Mouse (Mus musculus) mesoderm, embryonic 11.5 days (tissue): Measurements from ENCODE around the gene Lactb.
"Not testable (repeated sequence)": the region's sequence is repeated elsewhere in the genome, so short reads cannot be mapped to it uniquely, and the experiment has no call there.

Experiments used
- DNase-seq: peaks from one replicate; pipeline ENCODE4 v3.0.0-alpha.2; 2012; ENCODE audit warnings: low read depth, low spot score

Gene Lactb

GRCm38 (mm10) chr9:66920488-66921279, 54.6 kb downstream of the Lactb start:
- peak; percentile 28 for DNase-seq

DNA sequence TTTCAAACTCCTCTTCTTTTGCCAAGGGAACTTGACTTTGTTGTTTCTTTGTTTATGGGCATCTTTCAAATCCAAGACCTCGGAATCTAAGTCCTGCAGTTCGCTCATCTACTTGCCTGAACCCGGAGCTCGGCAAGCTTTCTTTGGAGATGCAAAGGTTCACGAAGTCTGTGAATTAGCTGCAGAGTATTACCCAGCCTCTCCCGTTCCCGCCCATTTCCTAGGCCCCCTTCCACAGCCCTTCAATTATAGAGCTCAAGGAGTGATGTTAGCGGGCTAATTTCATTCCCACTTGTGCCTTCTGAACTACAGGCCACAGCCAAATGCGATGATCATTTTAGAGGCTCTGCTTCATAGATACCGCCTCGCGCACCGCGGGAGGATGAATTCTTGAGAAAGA, 55.3 kb downstream of the Lactb start:
- DNase-seq = no peak

GRCm38 (mm10) chr9:66919382-66919971, 55.8 kb downstream of the Lactb start, which contains the start of gene Rab8b:
Gene Rab8b (minus strand): TSS chr9:66919687.
- peak; percentile 96 for DNase-seq

GRCm38 (mm10) chr9:66918672-66919330, 56.5 kb downstream of the Lactb start:
- DNase-seq = no peak

GRCm38 (mm10) chr9:66917892-66918255, 57.4 kb downstream of the Lactb start:
- DNase-seq = no peak

DNA sequence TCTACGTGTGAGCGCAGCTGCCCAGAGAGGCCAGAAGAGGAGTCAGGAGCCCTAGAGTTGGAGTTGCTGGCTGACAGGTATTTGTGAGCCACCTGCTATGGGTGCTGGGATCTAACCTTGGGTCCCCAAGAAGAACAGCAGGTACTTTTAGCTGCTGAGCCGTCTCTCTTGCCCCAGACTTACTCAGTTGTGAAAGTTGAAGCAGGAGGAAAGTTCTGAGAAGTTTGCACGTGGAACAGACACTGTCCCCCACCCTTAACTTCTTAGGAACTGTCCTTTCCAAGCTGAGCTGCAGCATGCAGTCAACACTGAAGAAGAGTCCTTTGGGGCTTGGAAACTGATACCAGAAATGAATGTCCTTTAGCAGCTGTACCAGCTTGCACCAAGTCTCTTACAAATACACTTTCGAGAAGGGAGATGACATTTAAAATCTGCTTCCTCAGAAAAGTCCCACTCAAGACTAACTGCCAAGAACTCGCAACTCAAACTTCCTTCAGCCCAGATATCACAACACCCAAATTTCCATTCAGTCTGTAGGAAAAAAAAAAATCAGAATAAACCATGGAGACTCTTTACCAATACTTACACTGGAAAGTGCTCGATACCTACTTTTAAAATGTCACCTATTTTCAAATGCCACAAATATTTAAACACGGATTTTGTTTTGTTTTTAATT, 57.9 kb downstream of the Lactb start:
- DNase-seq = no peak

- no peak for DNase-seq
Measured at GRCm38 (mm10) chr9:66915869-66916785, 59.2 kb downstream of the Lactb start.

DNA sequence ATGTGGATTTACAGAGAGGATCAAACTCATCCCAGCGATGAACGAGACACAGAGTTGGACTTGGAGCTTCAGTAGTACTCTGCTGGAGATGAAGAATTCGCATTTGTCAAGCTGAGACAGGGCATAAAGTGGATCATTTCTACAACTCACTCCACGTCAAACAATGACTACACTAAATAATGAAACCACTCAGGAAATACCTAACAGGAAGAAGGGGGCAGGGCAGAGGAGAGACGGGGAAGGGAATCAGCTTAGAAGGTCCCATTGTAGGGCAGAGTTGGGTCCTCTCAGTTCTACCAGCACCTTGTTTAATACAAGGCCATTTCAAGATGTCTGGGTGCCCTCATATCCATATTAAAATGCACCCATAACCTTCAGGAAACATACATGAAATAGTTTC, 59.9 kb downstream of the Lactb start:
- DNase-seq = no peak

- DNase-seq = no peak
Measured at GRCm38 (mm10) chr9:66914540-66914939, 60.7 kb downstream of the Lactb start.

DNA sequence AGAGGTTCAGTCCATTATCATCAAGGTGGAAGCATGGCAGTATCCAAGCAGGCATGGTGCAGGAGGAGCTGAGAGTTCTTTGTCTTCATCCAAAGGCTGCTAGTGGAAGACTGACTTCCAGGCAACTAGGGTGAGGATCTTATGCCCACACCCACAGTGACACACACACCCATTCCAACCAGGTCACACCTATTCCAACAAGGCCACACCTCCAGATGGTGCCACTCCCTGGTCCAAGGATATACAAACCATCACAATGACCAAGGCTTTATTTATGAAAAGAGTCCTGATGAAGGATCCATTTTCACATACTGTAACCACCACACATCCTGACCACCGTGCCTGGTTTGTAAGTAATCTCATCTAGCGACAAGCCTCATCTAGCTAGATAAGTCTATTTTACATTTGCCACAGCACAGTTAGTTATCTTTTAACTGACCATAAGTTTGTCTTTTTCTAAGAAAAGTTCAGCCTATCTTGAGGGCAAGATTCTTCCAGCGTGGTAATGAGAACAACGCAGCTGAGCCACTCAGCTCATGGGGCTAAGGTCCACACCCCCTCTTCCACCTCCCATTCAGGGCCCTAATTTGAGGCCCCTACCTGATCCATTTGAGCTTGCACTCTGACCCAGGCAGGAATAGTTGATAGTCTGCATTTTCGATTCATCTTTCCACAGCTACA, 61.9 kb downstream of the Lactb start:
- DNase-seq = not testable (repeated sequence)

- no peak for DNase-seq
Measured at GRCm38 (mm10) chr9:66912304-66912703, 63.0 kb downstream of the Lactb start.

GRCm38 (mm10) chr9:66910677-66911076, 64.6 kb downstream of the Lactb start:
- DNase-seq = no peak

DNA sequence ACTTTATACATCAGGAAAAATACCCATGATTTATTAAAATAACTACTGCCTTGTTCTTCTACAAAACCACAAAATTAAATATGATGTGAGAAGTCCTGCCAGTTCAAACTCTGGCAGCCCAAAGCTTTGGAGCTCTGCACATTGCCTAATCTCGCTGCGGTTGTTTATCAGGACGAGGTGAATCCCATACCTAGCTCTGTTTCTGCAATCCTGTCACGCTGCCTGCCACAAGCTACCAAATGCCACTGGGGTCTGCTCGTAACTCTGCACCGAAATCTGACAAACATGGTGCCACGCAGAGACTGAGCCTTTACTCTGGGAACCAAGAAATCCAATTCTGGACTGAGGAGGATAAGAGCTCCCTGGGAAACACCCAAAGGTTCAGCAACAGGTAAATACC, 65.4 kb downstream of the Lactb start:
- DNase-seq = no peak

DNA sequence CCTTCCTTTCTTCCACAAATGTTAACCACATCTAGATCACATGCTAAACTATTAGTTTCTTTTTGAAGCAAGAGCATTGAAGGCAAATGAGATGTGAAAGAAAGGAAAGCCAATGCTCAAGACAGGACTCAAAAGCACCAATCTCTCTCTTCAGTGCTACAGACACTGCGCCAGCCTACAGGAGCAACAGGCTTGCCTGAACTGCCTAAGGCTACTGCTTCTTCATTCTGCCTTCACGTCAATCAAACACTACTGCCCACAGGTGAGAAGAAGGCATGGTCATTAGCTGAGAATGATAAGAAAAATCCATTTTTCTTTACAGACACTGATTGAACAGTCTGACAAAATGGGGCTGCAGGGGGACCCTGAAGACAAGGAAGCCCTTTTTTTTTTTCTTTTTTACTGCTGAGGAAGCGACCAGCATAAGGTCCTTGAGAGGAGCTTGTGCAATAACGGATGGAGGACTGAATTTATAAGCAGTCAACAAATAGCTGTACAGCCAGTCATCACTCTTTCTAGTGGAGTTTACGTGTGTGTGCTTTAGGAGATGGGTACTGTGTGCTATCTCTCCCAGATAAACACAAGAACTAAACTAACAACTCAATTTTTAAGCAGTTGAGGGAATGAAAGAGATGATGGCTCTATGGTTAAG, 67.4 kb downstream of the Lactb start:
- no peak for DNase-seq

DNA sequence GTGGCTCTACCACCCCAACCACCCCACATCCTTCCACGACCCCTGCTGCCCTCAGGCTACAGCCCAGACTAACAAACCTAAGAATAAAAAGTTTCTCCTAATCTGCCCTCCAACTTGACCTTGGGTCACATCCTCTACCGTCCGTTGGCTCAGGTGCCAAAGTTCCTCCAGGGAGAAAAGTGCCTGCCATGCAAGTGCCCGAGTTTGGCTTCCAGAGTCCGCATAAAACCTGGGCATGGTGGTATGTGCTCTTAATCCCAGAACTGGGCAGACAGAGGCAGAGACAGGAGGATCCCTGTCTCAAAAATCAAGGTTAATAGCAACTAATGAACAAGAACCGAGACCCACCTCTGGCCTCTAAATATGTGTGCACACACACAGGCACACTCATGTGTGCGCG, 68.2 kb downstream of the Lactb start:
- no peak for DNase-seq

GRCm38 (mm10) chr9:66905990-66906389, 69.3 kb downstream of the Lactb start:
- no peak for DNase-seq
